Mouse (Mus musculus): ENCODE measurements around the gene Hps1.
"Not testable (repeated sequence)": the region's sequence is repeated elsewhere in the genome, so short reads cannot be mapped to it uniquely, and the experiment has no call there.

Gene Hps1

GRCm38 (mm10) chr19:42779531-42780155 lies at the start of gene Hps1:
TSS of gene Hps1 (minus strand) at chr19:42779978.
- peak; percentile 94 for DNase-seq

GRCm38 (mm10) chr19:42829196-42829595 lies 49.4 kb upstream of the Hps1 start:
- no peak for DNase-seq

DNA sequence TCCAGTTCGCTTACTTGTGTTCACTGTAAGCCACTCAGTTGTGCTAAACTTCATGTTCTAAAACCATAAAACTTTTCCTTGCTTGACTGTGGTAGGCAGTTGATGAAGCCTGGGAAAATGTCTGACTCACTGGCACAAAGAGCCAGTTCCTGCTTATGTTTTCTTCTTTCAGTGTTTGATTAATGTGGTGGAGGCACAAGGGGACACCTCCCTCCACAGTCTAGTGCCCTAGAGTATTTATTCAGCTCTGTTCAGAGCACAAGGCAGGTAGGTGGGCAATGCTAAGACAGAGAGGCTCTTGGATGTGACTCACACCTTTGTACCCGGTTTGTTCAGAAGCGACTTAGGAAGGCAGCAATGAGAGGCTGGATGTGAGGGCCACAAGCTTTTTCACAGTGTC lies 48.1 kb upstream of the Hps1 start:
- DNase-seq = no peak

- DNase-seq = no peak
Measured at GRCm38 (mm10) chr19:42820109-42820508, 40.3 kb upstream of the Hps1 start.

DNA sequence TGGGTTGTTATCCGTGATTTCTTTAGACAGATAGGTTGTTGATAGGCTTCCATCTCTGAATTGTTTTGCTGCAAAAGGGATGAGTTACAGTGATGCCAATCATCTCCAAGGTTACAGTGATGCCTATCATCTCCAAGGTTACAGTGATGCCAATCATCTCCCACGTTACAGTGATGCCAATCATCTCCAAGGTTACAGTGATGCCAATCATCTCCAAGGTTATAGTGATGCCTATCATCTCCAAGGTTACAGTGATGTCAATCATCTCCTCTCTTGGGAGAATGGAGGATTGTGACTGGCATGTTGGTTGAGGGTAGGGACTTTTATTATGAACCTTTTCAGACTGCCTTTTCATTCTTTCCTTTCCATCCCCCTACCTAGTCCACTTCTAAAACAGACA lies 38.0 kb upstream of the Hps1 start:
- DNase-seq = no peak

- DNase-seq = no peak
Measured at GRCm38 (mm10) chr19:42816261-42816660, 36.5 kb upstream of the Hps1 start.

- DNase-seq = no peak
Measured at GRCm38 (mm10) chr19:42810140-42810539, 30.4 kb upstream of the Hps1 start.

- no peak for DNase-seq
Measured at GRCm38 (mm10) chr19:42809491-42809890, 29.7 kb upstream of the Hps1 start.

DNA sequence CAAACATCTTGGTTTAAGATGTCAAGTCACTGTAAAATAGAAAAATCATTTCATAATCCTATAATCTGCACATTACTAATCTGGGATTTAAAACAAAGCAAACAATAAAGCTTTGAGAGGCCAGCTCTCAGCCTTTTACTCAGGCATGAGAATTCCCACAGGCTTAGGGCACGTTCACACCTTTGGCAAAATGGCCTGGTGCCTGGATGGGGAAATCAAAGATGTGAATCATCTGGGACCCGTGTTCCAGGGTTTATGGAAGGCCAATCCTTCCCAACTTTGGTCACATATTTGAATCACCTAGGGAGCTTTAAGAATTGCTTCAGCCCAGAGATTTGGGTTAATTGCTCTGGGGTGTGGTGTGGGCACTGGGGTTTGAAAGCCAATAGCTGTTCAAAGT lies 18.1 kb upstream of the Hps1 start:
- DNase-seq = no peak

DNA sequence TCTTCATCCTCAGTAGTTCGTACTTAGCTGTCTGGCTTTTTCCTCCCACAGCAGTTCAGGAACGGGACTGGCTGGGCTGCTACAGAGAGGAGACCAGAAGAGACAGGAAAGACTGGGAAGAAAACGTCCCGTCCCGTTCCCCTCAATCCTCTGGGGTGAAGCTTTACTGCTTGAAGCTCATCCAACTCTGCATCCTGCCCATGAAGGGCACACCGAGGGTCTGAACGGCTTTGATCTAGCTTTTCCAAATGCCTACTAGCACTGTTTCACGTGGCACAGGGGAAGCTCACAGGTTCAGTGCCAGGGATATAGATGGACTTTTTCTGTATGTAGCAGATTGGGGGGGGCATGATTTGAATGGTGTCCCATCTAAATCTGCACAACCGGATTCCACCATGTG lies 16.0 kb upstream of the Hps1 start:
- no peak for DNase-seq

GRCm38 (mm10) chr19:42794914-42795613 lies 15.3 kb upstream of the Hps1 start:
- DNase-seq = peak; percentile 86 to 88

DNA sequence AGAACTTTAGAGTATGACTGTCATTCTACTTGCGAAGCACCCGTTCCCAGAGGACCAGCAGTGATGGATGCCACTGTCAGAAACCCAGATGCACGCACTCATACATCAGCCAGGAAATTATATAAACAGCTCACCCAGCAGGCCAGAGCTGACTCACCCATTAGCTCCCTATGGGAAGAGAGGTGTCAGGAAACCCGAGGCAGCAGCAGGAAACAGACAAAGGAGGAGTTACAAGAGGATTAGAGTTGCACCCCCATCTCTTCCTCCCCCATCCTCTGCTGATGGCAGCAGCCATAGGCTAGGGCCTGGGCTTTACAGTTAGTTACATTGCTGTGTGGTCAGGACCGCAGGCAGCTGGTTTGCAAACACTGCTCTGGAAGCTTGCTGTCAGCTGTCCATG lies 8.5 kb upstream of the Hps1 start:
- no peak for DNase-seq

GRCm38 (mm10) chr19:42785562-42786220 lies 5.9 kb upstream of the Hps1 start:
- DNase-seq = no peak

DNA sequence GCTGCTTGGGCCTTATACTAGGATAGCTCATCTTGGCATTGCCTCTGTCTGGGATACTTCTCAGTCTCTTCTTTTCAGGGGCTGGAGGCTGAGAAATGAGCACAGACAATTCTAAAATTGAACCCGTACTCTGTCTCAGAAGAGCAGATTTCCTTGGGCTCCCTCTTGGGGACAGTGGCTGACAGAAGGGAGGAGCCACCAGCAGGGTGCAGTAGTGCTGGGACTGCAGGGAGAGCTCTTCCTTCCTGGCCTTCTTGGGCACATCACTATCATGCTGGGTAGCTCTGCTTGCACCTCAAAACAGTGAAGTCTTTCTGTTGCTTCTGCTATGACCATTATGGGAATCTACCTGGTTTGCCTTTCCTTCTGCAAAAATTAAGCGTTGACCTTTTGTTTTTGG lies 5.4 kb upstream of the Hps1 start:
- DNase-seq = no peak

- not testable (repeated sequence) for DNase-seq
Measured at GRCm38 (mm10) chr19:42780156-42780538, 369 bp upstream of the Hps1 start.

- DNase-seq = peak; percentile 73
Measured at GRCm38 (mm10) chr19:42777801-42778200, 2.0 kb downstream of the Hps1 start.

- peak; percentile 59 to 67 for DNase-seq
Measured at GRCm38 (mm10) chr19:42776813-42777212, 3.0 kb downstream of the Hps1 start.

DNA sequence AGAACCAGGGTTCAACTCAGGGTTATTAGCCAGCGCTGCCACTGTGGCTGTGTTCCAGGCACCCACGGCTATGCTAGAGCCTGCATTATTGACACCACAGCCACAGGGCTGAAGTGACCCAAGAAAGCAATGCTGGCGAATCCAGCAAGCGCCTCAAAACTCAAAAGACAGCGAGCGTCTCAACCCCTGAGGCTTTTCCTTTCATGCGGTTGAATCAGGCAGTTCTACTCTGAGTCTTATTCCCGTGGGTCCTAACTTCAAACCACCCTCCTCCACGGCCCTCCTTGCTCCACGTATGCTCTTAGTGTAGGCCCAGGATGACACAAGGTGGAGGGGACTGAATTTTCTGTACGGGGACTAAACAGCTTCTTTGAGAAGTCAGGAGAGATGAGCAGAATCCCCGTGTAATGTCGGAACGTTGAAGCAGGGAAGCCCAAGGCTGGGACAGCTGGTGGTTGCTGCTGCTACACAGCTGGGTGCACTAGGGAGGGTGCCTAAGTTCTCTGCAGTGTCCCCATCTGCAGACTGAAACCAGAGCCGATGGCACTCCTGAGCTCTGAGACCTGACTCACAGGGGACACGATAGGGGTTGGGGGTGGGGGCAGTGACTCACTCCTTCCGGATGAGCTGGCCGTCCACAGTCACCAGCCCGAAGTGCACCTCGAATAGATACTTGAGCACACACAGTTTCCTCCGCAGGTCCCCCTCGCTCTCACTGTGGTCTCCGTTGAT lies 9.5 kb downstream of the Hps1 start:
- no peak for DNase-seq

DNA sequence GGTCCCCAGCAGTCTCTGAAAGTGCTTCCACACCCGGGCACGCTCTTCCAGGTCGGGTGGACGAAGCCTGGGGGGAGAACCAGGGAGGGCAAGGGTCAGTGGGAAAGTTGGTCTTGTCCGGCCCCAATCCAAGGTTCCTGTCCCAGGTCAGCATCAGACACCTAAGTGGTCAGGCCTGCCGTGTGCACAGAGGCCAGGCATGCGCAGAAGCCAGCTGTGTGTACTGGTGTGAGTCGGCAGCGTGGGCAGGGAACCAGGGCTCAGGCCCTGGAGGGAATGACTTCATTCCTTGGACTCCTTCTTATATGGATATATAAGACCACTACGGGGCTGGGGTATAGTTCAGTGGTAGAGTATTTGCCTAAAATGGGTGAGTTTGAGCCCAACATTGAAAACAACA lies 10.1 kb downstream of the Hps1 start:
- DNase-seq = no peak

- DNase-seq = no peak
Measured at GRCm38 (mm10) chr19:42767361-42767760, 12.4 kb downstream of the Hps1 start.

GRCm38 (mm10) chr19:42764398-42764797 lies 15.4 kb downstream of the Hps1 start:
- no peak for DNase-seq

- DNase-seq = no peak
Measured at GRCm38 (mm10) chr19:42756671-42757070, 23.1 kb downstream of the Hps1 start.

DNA sequence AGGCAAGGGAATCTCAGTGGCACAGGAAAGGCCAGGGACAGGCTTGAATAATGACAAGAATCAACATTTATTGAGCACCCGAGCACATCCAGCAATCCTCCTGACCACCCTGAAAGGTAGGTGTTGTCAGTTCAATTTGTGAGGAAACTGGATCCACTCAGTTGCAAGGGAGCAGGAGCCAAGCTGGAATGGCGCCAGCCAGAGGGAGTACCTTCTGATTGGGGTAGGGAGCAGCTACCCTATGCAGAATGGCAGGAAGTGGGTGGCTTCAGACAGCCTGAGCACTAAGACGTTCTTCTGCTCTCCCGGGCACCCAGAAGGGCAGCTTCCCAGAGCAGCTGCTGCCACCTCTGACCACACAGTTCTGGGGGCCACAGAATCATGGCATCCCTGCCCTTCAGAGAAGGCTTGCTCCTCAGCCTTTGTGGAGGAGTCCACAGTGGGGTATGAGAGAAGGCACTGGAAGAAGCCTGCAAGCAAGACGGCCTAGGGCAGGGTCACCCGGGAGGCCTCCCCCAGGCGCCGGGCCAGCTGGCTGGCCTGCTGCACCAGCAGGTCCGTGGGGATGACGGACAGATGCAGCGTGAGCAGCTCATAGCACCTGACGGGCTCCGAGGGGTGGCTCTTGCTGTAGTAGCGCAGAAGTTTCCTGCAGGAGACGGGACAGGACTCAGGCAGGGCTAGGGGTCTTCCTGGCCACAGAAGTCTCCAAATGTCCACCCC lies 24.5 kb downstream of the Hps1 start:
- DNase-seq = no peak
